Mouse (Mus musculus) lung, postnatal 0 days (tissue): ENCODE measurements at regions not wholly inside any gene's neighbourhood (a gene's known extent, or its start where the extent isn't known, plus 50 kb on each side); places are given as distances from the start of the nearest gene placed in this dataset.

ENCODE experiments used
- ATAC-seq: fragments of 200-750 bp; cut with Nextera tagmentation; 2 replicates; pipeline ENCODE4 v1.8.0; 2017; ENCODE audit warnings: moderate library complexity
- DNase-seq: peaks from one replicate; pipeline ENCODE4 v3.0.0-alpha.2; 2016; ENCODE audit warnings: low spot score
- H3K27ac ChIP-seq: fragments of 300-500 bp; sonication (generic); 2 replicates; pipeline ENCODE4 v1.5.1; 2014; ENCODE audit warnings: antibody characterized with exemption, mild to moderate bottlenecking, low read length, mixed read lengths
- H3K27me3 ChIP-seq: fragments of 300-500 bp; sonication (generic); replicated peaks from 2 replicates; pipeline ENCODE4 v1.6.1; 2014; ENCODE audit warnings: low read length, mixed read lengths; ENCODE audit not compliant: insufficient read depth
- H3K36me3 ChIP-seq: fragments of 300-500 bp; sonication (generic); 2 replicates; pipeline ENCODE4 v1.6.1; 2014; ENCODE audit warnings: low read length, mixed read lengths; ENCODE audit not compliant: insufficient read depth
- H3K4me1 ChIP-seq: fragments of 300-500 bp; sonication (generic); 2 replicates; pipeline ENCODE4 v1.6.1; 2014; ENCODE audit warnings: antibody characterized with exemption, low read depth, low read length, mixed read lengths; ENCODE audit not compliant: insufficient read depth
- H3K4me2 ChIP-seq: fragments of 300-500 bp; sonication (generic); replicated peaks from 2 replicates; pipeline ENCODE4 v1.6.1; 2014; ENCODE audit warnings: low read depth, mild to moderate bottlenecking, low read length, moderate library complexity, mixed read lengths
- H3K4me3 ChIP-seq: fragments of 300-500 bp; sonication (generic); 2 replicates; pipeline ENCODE4 v1.5.1; 2014; ENCODE audit warnings: low read depth, low read length
- H3K9ac ChIP-seq: fragments of 300-500 bp; sonication (generic); replicated peaks from 2 replicates; pipeline ENCODE4 v1.6.1; 2014; ENCODE audit warnings: low read depth, mild to moderate bottlenecking
- H3K9me3 ChIP-seq: fragments of 300-500 bp; sonication (generic); 2 replicates; pipeline ENCODE4 v1.6.1; 2016; ENCODE audit warnings: low read length, mixed read lengths
- CTCF ChIP-seq: IDR thresholded peaks from 2 replicates; pipeline ENCODE4 v1.5.1; 2016; ENCODE audit warnings: antibody characterized with exemption, mild to moderate bottlenecking
- EP300 ChIP-seq: IDR thresholded peaks from 2 replicates; pipeline ENCODE4 v1.6.1; 2016; ENCODE audit warnings: antibody characterized with exemption, mild to moderate bottlenecking, control low read depth
- WGBS: fragments of 180-500 bp; shearing (Covaris S2); extraction: QIAGEN DNeasy Blood & Tissue Kit; methylation state at CpG from one replicate; pipeline ENCODE4 v1.1.7; 2014; 5-methylcytosine and 5-hydroxymethylcytosine counted together

- no peaks in the 10 kb centered on the region for H3K36me3 ChIP-seq
- no peaks in the 10 kb centered on the region for H3K9me3 ChIP-seq
- no peak for ATAC-seq
- WGBS, result 66% methylated on average over 2 of the region's 2 CpGs
- no peak overlapping the region for H3K9ac ChIP-seq
- H3K27me3 ChIP-seq, result no peaks in the 10 kb centered on the region
- H3K4me3 ChIP-seq, result no peak overlapping the region
- H3K27ac ChIP-seq, result no peak overlapping the region
- H3K4me2 ChIP-seq, result no peak overlapping the region
- TF ChIP-seq EP300 (no peak), CTCF (no peak)
- DNase-seq, result no peak
- no peaks in the 10 kb centered on the region for H3K4me1 ChIP-seq
Measured at GRCm38 (mm10) chr3:39591312-39591711, 704.6 kb downstream of the Fat4 start.

DNA sequence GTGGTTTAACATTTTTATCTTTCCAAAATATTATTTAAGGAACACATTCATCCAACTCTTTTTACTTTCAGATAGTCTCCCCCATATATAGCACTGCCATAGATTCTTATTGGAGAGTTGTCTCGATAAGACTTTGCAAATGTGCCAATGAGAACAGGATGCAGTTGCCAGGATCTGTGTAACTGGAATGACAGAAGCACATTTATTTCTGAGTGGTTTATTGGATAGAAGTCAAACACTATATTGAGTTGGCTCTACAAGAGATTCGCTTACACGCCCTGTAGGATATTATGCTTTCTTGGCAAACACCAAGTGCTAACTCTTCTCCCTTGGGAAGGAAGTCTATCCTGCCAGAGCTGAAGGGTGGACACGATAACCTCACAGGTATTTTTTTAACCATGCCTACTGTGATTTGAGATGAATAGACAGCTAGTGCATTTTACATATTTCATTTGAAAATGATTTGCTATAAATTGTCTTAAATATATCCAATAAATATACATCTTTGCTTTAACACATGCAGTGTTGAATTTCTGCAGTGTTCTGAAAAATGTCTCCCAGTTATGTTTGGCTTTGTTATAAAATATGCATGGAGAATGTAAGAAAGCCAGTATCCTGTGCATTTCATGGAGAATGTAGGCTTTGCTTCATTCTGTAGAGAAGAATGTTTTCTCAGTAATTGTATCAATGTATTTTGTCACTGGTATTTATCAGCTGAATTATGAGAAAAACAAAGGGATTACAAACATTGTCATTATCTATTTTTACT, 705.8 kb downstream of the Fat4 start:
- Histone ChIP-seq H3K4me2 (no peak overlapping the region), H3K9me3 (no peaks in the 10 kb centered on the region), H3K27ac (no peak overlapping the region), H3K4me1 (no peaks in the 10 kb centered on the region), H3K27me3 (no peaks in the 10 kb centered on the region), H3K36me3 (no peaks in the 10 kb centered on the region), H3K9ac (no peak overlapping the region), H3K4me3 (no peak overlapping the region)
- no peak for DNase-seq
- ATAC-seq, result no peak
- TF ChIP-seq EP300, result no peak
- TF ChIP-seq CTCF, result no peak
- WGBS, result 68% methylated on average over 4 of the region's 4 CpGs

DNA sequence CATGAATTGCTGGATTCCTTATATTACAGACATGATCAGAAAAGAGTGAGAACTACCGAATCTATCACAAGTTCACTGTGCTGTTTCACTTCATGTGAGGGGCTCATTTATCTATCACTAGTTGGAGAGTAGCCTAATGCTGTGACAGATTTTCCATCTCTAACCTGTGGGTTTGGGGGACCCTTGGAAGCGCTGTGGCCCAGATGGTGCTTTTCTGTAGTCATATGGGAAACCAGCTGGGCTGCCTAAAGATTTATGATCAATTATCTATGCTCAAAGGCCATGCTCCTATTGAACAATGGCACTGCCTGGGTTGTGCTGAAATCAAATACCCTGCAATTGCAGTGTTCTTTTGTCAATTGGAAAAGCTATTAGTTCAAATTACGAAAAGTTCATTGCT, 723.2 kb downstream of the Fat4 start:
- Histone ChIP-seq H3K4me1 (no peaks in the 10 kb centered on the region), H3K27ac (no peak overlapping the region), H3K9me3 (no peaks in the 10 kb centered on the region), H3K4me3 (no peak overlapping the region), H3K36me3 (no peaks in the 10 kb centered on the region), H3K9ac (no peak overlapping the region), H3K4me2 (no peak overlapping the region), H3K27me3 (no peaks in the 10 kb centered on the region)
- no peak for DNase-seq
- WGBS, result 80% methylated on average over 3 of the region's 3 CpGs
- TF ChIP-seq EP300 (no peak), CTCF (no peak)
- ATAC-seq, result no peak

DNA sequence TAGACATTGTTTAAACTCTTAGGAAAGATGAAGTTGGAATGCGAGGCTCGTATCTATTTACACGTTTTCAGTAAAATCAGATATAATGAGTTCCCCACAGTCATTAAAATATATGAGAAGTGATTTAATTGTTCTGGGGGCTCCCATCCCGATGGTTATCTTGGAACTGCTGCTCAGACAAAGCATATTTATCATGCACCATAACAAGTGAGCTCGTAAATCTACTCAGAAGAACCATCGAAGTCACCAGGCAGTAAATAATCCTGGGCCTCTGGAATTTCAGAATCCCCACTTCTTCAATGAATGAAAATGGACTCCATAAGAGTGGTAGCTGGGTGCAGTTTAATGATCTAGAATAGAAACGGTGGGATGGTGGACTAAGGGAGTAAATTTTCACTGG, 725.7 kb downstream of the Fat4 start:
- Histone ChIP-seq H3K27ac (no peak overlapping the region), H3K36me3 (no peaks in the 10 kb centered on the region), H3K4me2 (no peak overlapping the region), H3K27me3 (no peaks in the 10 kb centered on the region), H3K4me1 (no peaks in the 10 kb centered on the region), H3K9ac (no peak overlapping the region), H3K9me3 (no peaks in the 10 kb centered on the region), H3K4me3 (no peak overlapping the region)
- TF ChIP-seq EP300 (no peak), CTCF (no peak)
- ATAC-seq (no peak), DNase-seq (no peak)
- 63% methylated on average over 7 of the region's 7 CpGs for WGBS

- no peak overlapping the region for H3K4me2 ChIP-seq
- no peak overlapping the region for H3K9ac ChIP-seq
- H3K9me3 ChIP-seq, result no peaks in the 10 kb centered on the region
- H3K27me3 ChIP-seq, result no peaks in the 10 kb centered on the region
- H3K4me3 ChIP-seq, result no peak overlapping the region
- H3K4me1 ChIP-seq, result no peaks in the 10 kb centered on the region
- 44% methylated on average over 5 of the region's 5 CpGs for WGBS
- ATAC-seq (peak; percentile 65; the same call in 1 of the 2 replicates), DNase-seq (peak; percentile 49)
- TF ChIP-seq CTCF, result no peak
- TF ChIP-seq EP300, result no peak
- no peaks in the 10 kb centered on the region for H3K36me3 ChIP-seq
- H3K27ac ChIP-seq, result no peak overlapping the region
Measured at GRCm38 (mm10) chr3:39637924-39638323, 751.2 kb downstream of the Fat4 start.

GRCm38 (mm10) chr3:39643194-39643593, 756.5 kb downstream of the Fat4 start:
- no peak for DNase-seq
- Histone ChIP-seq H3K27ac (no peak overlapping the region), H3K9me3 (no peaks in the 10 kb centered on the region), H3K4me1 (no peaks in the 10 kb centered on the region), H3K36me3 (no peaks in the 10 kb centered on the region), H3K4me3 (no peak overlapping the region), H3K9ac (no peak overlapping the region), H3K27me3 (no peaks in the 10 kb centered on the region), H3K4me2 (no peak overlapping the region)
- TF ChIP-seq CTCF (no peak), EP300 (no peak)
- WGBS, result 56% methylated on average over 3 of the region's 3 CpGs
- ATAC-seq, result no peak

DNA sequence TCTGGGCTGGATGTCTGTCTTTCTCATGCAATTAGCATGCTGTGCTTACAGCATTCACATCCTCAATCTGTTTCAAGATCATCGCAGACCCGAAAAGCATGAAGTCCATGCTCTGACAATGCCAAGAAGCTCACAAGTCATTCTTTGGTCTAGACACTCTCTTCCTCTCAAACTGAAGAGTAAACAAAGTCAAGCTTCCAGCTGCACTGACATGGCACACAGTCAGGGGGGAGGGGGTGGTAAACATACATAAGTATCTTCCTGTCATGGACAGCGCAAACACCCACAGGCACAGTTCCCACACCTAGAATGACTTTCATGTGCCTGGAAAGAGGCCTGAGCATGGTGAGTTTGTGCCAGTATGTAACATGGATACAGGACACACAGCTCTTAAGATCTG, 780.1 kb downstream of the Fat4 start:
- no peak for TF ChIP-seq EP300
- H3K36me3 ChIP-seq, result no peaks in the 10 kb centered on the region
- no peaks in the 10 kb centered on the region for H3K9me3 ChIP-seq
- H3K27me3 ChIP-seq, result no peaks in the 10 kb centered on the region
- DNase-seq (peak; percentile 7), ATAC-seq (0 out of 2 replicates have a peak, but pooled peaks have one; percentile 28)
- no peak overlapping the region for H3K9ac ChIP-seq
- no peak overlapping the region for H3K4me3 ChIP-seq
- no peaks in the 10 kb centered on the region for H3K4me1 ChIP-seq
- WGBS, result 30% methylated on average over 3 of the region's 3 CpGs
- no peak overlapping the region for H3K27ac ChIP-seq
- H3K4me2 ChIP-seq, result no peak overlapping the region
